Mouse (Mus musculus) thymus, adult 2 months (tissue): ENCODE measurements around the gene Slc25a31.

Experiments used
- CTCF ChIP-seq: fragments of 200-500 bp; IDR thresholded peaks from 2 replicates; pipeline ENCODE4 v1.5.1; 2012; ENCODE audit warnings: mild to moderate bottlenecking, control low read depth, low read length, moderate library complexity, borderline replicate concordance; ENCODE audit not compliant: control insufficient read depth, poor library complexity, insufficient read depth; ENCODE audit errors: extremely low read depth
- POLR2A ChIP-seq: fragments of 200-500 bp; IDR thresholded peaks from 2 replicates; pipeline ENCODE4 v1.6.1; 2012; ENCODE audit warnings: mild to moderate bottlenecking, low read length, control low read depth, moderate library complexity; ENCODE audit not compliant: control insufficient read depth, poor library complexity, insufficient read depth; ENCODE audit errors: extremely low read depth

DNA sequence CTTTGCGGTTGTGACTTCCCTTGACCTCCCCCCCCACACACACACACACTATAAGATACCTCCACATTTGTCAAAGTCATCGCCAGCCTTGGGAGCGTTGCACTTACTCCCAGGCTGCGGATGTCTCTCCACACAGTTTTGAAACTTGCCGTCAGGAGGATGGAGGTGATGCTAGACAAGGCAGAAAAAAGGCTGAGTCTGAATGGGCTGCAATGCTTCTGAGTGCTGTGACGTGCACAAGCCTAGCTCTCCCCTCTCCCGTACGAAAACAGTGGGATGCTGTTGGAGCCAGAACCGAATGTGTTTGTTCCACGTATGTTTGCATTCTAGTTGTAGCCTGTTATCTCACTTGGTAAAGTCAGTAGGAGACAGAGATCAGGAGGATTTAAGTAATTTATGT is 15.2 kb upstream of the Slc25a31 start:
- TF ChIP-seq CTCF, result no peak
- TF ChIP-seq POLR2A, result no peak
